Mouse (Mus musculus) E14TG2a.4 (cell line): ENCODE results near the gene Trpv4.

ENCODE experiments used
- CTCF ChIP-seq: conservative IDR thresholded peaks from 2 replicates; pipeline ENCODE4 v1.5.1; 2014; ENCODE audit warnings: low read length
- POU5F1 ChIP-seq: IDR thresholded peaks from 2 replicates; pipeline ENCODE4 v1.6.1; 2014; ENCODE audit warnings: low read length, borderline replicate concordance

DNA sequence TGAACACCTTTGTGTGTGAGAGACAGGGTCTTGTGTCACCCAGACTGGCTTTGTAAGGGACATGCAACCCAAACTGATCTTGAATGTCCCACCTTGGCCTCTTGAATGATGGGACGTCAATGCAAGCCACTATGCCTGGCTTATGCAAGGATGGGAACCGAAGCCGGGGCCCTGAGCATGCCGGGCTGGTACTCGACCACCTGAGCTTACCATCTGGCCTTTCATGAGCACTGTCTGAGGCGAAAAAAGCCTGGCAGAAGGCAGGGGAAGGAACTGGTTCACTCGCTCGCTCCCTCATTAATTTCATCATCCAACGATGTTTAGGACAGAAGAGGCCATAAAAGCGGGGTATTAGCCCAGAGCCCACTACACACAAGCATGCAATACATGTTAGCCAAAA is 17.4 kb downstream of the Trpv4 start:
- TF ChIP-seq CTCF (no peak), POU5F1 (no peak)
